Mouse (Mus musculus) heart, embryonic 14.5 days (tissue): ENCODE results near the gene Itgb6. TPM values are rescaled to one million over a fixed set of nuclear protein-coding genes. Genes with fewer than 3 reads are reported as not detected.

Experiments used
- ATAC-seq: fragments of 200-750 bp; cut with Nextera tagmentation; 2 replicates; pipeline ENCODE4 v1.8.0; 2017; ENCODE audit warnings: low read depth, moderate TSS enrichment; ENCODE audit not compliant: insufficient number of reproducible peaks, insufficient read depth, low FRiP score
- H3K27ac ChIP-seq, 2 experiments: fragments of 200-500 bp in 1 of 2; fragments of 300-500 bp in 1 of 2; sonication (generic) in 1 of 2; replicated peaks in 1 of 2; 2 replicates each; pipeline ENCODE4 v1.5.1; 2012 to 2014; ENCODE audit warnings: low read depth in 2 of 2, low read length in 2 of 2, control low read depth in 1 of 2, mild to moderate bottlenecking in 1 of 2, mixed read lengths in 1 of 2; ENCODE audit not compliant: control insufficient read depth in 1 of 2, insufficient read depth in 1 of 2
- H3K27me3 ChIP-seq: fragments of 300-500 bp; sonication (generic); 2 replicates; pipeline ENCODE4 v1.6.1; 2014; ENCODE audit warnings: mild to moderate bottlenecking, low read length, control low read depth; ENCODE audit not compliant: control insufficient read depth, insufficient read depth
- H3K36me3 ChIP-seq: fragments of 300-500 bp; sonication (generic); 2 replicates; pipeline ENCODE4 v1.6.1; 2014; ENCODE audit warnings: mild to moderate bottlenecking, control low read depth, low read length, mixed read lengths; ENCODE audit not compliant: control insufficient read depth, insufficient read depth
- H3K4me1 ChIP-seq, 2 experiments: fragments of 200-500 bp in 1 of 2; fragments of 300-500 bp in 1 of 2; sonication (generic) in 1 of 2; 2 replicates each; pipeline ENCODE4 v1.6.1; 2012 to 2014; ENCODE audit warnings: low read length in 2 of 2, control low read depth in 1 of 2, mixed read lengths in 1 of 2; ENCODE audit not compliant: control insufficient read depth in 2 of 2, insufficient read depth in 2 of 2
- H3K4me2 ChIP-seq: fragments of 300-500 bp; sonication (generic); 2 replicates; pipeline ENCODE4 v1.6.1; 2014; ENCODE audit warnings: mild to moderate bottlenecking, low read length
- H3K4me3 ChIP-seq, 2 experiments: fragments of 200-500 bp in 1 of 2; fragments of 300-500 bp in 1 of 2; sonication (generic) in 1 of 2; 2 replicates each; pipeline ENCODE4 v1.5.1; 2012 to 2014; ENCODE audit warnings: low read length in 2 of 2, mild to moderate bottlenecking in 2 of 2, control low read depth in 1 of 2, low read depth in 1 of 2, moderate library complexity in 1 of 2; ENCODE audit not compliant: control insufficient read depth in 1 of 2, insufficient read depth in 1 of 2
- H3K9ac ChIP-seq: fragments of 300-500 bp; sonication (generic); 2 replicates; pipeline ENCODE4 v1.6.1; 2014; ENCODE audit warnings: mild to moderate bottlenecking, low read length
- H3K9me3 ChIP-seq: fragments of 300-500 bp; sonication (generic); 2 replicates; pipeline ENCODE4 v1.6.1; 2016; ENCODE audit warnings: low read length, control low read depth; ENCODE audit not compliant: control insufficient read depth
- WGBS: fragments of 180-500 bp; shearing (Covaris S2); extraction: QIAGEN DNeasy Blood & Tissue Kit; methylation state at CpG from one replicate; pipeline ENCODE4 v1.1.7; 2014; 5-methylcytosine and 5-hydroxymethylcytosine counted together
- polyA plus RNA-seq: library from polyadenylated mRNA; unstranded; fragments of >200 nt; fragmentation: Nextera tagmentation; extraction: Ambion mirVana; gene quantifications from 2 replicates; pipeline ENCODE4 v1.2.1, GENCODE M21; 2014

Itgb6 gene
- polyA plus RNA-seq, 1 experiment from 2014 or later = 0.41 TPM

DNA sequence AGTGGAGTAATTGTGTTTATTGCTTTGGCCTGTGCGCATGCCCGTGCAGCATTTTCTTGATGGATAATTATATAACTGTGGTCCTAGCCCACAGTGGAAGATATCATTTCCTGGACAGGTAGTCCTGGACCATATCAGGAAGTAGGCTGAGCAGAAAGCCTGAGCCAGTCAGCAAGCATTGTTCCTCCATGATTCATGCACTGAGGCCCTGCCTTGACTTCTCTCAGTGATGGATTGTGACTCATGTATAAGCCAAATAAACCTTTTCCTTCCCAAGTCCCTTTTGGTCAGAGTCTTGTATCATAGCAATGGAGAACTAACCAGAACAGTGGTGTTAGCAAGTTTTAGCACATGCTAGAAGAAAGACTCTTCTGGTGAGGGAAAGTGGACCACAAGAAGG is 172.6 kb downstream of the Itgb6 start:
- 92% methylated on average over 2 of the region's 2 CpGs for WGBS
- Histone ChIP-seq H3K4me1 (peaks cover 10 to 14% of the 10 kb centered on the region in 2 experiments; a peak in 3 of 4 replicates), H3K4me3 (no peak overlapping the region), H3K36me3 (no peaks in the 10 kb centered on the region), H3K4me2 (no peak overlapping the region), H3K9ac (no peak overlapping the region), H3K9me3 (no peaks in the 10 kb centered on the region), H3K27me3 (no peaks in the 10 kb centered on the region), H3K27ac (no peak overlapping the region)
- no peak for ATAC-seq

Other genes with a start within 250 kb of the Itgb6 start
- 2.1 and 3.6 TPM in 2 replicates for gene Pla2r1, start 169.3 kb downstream of the Itgb6 start, polyA plus RNA-seq
- gene Rbms1, start 240.5 kb upstream of the Itgb6 start, polyA plus RNA-seq = 79.7 and 84.8 TPM in 2 replicates